Mouse (Mus musculus) lung, postnatal 36 days (tissue): Measurements from ENCODE around the gene Spa17.

Source experiments
- DNase-seq: peaks from one replicate; pipeline ENCODE4 v3.0.0; 2022; ENCODE audit warnings: mixed read lengths

Gene Spa17

DNA sequence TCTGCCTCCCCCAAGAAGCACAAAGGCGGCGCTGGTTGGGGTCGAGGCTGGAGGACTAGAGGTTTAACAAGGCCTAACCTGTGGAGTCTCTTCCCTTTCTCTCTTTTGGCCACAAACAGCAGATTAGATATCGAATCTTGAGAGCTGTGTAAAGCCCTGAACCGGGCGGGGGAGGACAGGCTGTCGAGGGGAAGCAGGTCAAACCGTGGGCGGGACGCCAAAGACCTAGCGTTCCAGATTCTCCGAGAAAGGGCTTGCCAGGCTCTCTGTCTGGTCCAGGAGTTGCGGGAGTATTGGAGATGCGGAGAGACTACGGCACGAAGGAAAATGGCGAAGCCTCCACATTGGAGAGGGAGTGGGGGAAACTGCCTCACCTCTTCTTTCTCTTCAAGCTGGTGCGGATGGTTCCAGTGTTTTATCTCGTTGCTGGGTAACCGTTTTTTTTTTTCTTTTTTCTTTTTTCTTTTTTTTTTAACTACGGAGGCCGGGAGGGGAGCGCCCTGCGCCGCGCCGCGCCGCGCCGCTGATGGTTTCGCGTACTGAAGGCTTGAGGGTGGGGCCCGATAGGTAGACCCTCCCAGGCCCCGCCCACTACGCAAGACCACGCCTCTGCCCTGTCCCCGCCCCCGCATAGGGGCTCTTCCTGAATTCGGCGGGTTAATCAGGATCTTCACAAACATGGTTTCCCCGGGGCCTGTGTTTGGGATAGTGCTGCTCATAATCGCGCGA, at the start of gene Spa17:
Gene Spa17, minus strand, starts transcription at position 541 of the 729 bp plus-strand sequence.
- peak; percentile 92 for DNase-seq

DNA sequence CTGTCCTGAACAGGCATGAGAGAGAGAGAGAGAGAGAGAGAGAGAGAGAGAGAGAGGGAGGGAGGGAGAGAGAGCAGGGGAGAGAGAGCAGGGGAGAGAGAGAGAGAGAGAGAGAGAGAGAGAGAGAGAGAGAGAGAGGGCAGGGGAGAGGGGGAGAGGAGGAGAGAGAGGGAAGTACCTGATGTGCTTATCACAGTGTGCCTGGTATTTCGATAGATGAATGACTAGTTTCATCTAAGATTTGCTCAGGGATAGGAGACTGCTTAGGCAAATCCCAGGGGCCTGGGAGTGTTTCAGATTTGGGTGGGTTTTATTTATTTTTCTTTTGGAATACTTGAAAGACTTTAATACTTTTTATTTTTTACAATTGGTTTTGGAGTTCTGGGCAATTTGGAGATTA, 49.7 kb upstream of the Spa17 start:
- DNase-seq, result no peak

DNA sequence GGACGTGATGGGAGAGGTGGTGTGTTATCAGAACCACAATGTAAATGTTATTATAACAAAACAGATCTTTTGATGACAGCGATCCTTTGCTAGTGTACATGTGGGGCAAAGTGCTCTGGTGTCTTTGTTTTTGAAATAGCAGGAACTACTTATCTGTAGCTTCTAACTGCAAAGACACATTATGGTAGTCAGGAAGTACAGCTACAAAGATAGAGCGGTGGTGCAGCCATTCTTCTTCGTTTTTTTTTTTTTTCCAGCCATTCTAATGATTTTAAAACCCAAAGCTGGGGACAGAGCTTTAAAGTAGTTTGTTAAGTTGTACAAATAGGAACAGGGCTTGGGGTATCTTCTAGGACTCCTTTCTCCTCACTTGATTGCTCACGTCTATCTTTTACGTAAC, 45.9 kb upstream of the Spa17 start:
- no peak for DNase-seq

DNA sequence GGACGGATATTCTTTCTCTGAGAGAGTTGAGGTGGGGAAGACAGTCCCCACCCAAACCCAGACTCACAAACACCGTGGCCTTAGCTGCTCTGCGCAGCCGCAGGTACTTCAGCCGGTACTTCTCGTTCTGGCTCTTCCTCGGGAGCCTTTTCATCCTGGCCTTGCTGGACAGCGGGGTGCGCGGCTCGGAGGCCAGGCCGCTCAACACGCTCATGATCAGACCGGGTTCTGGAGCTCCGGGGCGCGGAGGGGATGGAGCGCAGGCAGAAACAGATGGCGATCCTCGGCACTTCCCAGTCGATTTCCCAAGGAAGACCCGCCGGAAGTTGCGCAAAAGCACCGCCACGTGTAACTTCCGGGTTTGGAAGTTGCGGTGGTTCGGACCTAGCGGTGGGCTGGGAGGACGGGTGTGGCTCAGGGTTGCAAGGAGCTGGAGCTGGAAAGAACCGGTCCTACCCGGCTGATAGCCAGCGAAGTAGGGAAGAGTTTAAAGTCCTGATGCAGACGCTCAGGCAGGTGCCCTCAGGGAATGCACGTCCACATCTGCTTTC, 43.5 kb upstream of the Spa17 start, which contains the start of gene Tbrg1:
Gene Tbrg1, minus strand, starts transcription at position 382 of the 551 bp plus-strand sequence.
- DNase-seq, result peak; percentile 89

DNA sequence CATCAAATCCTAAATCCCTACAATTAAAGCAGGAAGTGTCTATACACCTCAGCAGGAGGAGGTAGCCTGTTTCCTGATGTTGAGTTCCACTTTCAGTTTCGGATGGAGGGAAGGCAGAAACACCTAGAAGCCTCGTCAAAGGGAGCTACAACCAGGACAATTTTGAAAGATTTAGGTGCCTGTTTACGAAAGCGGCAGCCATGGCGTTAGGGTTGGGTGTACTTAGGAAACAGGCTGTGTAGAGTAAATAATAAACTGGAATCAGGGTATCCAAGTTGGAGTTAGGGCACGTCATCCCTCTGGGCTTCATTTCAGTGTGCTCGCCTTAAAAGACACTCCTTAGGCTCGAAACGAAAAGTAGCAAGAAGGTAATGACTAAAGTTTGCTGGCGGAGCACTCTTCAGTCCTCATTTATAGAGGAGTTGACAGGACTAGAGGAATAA, 42.9 kb upstream of the Spa17 start:
- peak; percentile 44 for DNase-seq

DNA sequence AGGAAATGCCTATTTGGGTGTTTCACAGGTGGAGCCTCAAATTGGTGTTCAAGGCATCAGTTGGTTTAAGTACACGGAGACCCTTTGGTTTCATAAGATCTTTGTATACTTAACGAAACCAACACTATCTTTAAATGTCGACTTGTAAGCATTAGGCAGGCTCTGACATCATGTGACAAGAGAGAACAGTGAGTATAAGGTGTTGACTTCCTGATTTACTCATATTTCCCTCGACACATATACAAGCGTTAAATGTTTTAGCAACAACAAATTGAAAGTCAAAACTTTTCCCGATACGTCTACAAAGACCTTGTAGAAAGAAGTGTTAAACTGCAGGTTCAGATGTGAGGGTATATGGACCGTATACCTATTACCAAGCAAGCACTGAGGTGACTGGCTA, 42.4 kb upstream of the Spa17 start:
- DNase-seq, result no peak

DNA sequence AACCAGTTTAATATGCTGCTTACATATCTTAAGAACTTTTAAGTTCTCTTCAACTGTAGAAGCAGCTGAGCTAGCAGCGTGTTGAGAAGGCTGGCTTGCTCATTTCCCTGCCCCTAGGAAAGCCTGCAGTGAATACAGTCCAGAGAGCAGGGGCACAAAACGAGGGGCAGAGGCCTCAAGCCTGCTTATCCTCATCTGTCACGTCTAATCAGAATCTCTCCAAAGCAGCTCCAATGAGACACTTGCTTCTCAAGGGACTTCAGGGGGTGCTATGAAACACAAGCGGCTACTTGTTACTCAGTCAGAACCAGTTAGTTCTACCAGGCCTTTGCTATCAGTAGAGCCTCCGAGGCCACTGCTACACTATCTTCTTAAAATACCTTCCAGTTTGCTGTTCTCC, 40.3 kb upstream of the Spa17 start:
- no peak for DNase-seq

DNA sequence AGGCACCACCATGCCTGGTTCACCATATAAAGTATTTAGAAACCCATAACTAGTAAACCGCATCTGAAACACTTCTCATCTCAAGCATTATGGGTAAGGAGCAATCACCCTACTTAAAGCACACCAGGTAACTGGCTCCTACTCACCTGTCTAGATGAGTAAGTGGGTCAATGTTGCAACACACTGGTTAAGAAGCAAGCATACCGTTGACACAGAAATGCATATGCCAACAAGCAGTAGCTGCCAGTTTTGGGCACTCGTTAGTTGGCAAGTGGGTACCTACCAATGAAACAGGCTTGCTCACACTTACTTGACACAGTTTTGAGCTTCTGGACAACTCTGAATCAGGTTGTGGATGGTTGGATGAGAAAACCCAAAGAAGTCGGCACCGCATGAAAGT, 37.1 kb upstream of the Spa17 start:
- DNase-seq, result peak; percentile 52

DNA sequence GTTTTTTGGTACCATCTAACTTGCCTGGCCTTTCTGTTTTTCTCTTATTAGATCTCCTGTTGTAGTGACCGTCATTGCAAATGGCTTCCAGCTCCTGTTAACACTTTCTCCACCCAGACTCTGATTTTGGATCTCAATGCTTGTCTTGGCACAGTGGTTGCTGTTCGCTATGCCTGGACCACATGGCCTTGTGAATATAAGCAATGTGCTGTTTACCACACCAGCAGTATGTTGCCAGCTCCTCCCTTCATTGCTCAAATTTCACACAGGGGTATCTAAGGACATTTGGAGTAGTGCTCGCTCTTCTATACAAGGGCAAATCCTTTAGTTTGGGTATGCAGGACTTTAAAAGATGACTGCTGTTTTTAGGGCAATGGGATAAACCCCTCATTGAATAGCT, 32.7 kb upstream of the Spa17 start:
- DNase-seq, result no peak

DNA sequence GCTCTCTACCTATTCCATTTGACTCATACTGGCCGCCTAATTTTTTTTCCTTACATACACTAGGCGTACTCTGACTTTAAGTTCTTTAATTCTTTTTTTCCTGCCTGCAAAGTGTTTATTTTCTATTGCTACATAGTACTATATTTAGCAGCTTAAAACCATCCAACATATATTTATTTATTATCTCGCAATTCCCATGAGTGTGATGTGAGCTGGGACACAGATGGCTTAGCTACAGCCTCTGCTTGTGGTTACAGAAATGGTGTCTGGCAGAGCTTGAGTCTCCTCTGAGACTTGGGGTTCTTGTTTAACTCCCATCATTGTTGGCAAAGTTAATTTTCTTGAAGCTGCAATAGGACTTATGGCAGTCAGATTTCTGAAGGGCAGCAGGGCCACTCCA, 25.2 kb upstream of the Spa17 start:
- DNase-seq, result no peak

DNA sequence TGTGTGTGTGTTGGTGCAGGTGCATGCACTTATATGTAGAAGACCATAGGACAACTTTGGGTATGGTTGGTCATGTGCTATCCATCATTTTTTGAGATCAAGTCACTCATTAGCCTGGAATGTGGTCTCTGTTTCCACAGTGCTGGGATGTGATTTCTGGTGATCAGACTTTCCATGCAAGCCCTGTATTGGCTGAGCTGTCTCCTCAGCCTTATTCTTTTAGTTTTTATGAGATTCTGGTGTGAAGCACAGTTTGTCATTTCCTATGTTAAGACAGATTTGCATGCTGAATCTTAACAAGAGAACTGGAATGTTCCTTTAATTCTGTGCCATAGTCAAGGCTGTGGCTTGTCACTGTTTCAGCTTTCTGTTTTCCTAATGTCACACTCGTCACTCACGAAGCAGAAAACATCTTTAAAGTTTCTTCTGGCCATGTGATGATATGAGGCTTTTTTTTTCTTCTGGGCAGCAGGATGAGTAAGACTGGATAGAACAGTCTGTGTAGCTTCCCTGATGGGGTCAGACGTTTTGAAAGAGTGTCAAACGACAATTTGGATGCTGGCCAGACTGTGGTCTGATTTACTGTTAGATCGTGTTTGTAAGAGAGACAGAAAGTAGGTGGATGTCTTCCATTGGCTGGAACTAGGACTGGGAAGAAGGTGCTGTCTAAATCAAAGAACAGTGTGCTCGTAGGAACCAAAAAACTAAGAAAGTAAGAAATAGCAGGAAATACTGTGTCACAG, 23.4 kb upstream of the Spa17 start:
- no peak for DNase-seq

DNA sequence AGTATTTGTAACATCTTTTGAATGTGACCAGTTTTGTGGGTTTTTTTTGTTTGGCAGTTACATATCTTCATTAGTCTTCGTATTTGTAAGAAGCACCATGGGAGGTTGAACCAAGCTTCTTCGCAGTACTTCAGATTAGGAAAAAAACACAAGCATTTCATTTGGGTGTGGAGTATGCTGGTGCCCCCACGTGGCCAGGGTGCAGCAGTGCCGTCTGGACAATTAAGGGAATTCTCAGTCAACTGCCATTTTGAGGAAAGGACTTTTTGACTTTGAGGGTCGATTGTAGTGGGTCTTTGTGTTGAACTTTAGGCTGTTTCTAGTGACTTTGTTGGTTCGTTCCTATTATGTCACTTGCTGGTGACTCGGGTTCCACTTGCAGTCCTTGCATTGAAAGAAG, 22.8 kb upstream of the Spa17 start:
- peak; percentile 54 for DNase-seq

DNA sequence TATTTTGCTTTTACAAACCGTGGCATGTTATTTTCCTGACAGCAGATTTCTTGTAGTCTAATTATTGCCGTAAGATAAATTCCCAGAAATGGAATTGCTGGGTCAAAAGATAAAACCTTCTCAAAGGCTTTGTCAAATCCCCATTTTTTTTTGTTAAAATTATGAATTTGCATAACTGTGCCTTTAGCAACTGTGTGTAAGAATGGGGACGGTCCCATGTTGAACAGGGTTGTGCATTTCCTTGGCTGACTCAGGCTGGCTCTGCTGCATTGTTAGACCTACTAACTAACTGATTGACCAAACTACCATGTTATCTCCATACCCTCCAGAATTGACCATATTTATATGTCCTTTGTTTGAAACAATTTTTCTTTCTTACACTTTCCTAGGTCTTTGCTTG, 20.7 kb upstream of the Spa17 start:
- DNase-seq, result no peak

DNA sequence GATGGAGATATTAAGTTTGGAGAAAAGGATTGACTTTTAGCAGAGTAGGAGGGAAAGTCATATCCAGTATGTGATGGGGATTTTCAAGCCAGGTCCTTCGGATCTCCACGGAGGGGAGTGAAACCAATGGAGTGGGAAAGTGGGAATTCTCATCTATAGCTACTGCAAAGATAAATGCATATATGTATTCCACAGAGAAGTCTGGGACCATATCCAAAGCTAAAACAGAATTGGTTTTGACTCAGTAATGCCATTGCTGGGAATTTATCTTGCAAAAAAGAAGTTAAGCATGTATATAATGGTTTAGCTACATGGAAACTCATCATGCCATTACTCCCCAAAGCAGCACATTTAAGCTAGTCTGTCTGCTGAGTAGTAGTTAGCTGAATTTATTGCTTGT, 18.8 kb upstream of the Spa17 start:
- DNase-seq, result no peak

DNA sequence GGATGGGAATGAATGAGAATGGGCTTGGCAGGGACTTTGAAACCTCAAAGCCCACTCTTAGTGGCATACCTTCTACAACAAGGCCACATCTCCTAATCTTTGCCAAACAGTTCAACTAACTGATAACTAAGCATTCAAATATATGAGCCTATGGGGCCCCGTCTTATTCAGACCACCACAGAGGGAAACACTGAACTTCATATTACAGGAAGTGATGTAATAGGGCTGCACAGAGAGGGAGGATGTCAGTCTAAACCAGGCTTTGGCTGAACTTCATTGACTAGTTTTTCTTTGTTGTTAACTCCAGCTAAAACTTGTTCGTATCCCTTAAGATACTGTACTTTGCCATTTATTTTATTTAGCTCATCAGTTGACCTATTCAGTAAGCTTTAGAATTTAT, 16.4 kb upstream of the Spa17 start:
- DNase-seq, result no peak

DNA sequence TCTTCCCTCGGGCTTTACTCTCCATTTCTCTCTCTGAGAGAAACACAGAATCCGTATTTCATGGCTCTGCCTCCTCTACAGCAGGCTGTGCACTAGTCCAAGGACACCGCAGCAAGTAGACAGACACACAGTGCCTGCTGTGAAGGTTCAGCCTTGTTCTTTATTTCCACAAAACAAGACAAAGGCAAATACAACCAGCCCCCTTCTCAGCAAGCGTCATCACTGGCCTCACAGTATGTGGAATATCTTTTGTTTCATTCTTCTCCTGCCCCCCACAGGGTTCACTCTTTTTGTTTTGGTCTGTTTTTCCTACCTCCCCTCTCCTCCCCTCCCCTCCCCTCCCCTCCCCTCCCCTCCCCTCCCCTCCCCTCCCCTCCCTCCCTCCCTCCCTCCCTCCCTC, 15.1 kb upstream of the Spa17 start:
- no peak for DNase-seq

DNA sequence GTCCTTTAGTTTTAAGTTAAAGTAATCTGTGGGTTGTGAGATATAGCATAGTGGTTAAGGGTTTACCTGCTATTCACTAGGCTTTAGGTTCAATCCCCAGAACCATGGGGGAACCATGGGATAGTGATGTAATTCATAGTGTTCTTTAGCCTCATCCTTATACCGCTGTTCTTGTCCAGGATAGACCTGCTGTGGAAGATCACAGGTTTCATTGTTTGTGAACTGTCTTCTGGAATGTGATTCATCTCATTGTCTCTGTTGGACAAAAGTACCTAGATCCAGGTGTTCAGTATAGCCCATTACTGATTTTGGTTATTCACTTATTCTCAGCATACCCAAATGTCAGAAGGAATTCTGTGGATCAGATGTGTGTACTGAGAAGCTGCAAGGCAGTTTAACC, 13.7 kb upstream of the Spa17 start:
- no peak for DNase-seq

DNA sequence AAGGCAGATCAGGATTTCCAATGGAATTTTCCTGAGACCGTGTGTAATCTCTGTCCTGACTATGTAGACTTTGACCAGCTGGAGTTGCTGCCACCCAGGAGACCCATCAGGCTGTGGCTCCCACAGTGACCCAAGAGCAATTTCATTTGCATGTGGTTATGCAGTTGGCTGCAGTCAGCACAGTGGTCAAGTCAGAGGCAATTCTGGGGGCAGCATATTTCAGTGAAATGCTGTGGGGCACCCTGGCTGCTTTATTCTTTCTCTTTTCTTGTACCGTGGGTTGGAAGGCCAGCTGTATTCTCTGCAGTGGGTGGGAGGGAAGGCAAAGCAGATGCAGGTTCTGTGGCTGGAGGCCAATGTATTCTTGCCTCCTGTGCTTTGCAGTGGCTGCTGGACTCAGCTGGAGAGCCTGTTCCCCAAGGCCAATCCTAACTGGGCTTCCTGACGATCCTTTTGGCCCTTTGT, 12.6 kb upstream of the Spa17 start:
- DNase-seq, result no peak

DNA sequence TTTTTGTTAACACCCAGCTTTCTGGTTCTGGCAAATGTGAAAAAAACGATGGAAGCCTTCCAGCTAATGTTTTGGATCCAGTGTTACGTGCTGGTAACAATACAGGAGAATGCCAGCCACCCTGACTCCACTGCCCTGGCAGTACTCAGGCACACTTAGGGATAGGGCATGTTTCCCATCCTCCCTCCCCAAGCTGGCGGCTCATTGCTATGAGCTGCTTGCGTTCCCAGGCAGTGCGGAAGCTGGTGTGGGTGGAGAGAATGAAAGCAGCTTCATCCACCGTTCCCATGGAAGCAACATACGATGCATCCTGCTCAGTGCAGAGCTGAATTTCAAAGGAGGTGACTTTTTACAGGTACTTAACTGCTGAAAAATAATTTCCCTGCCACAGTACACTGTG, 12.1 kb upstream of the Spa17 start:
- peak; percentile 10 for DNase-seq

DNA sequence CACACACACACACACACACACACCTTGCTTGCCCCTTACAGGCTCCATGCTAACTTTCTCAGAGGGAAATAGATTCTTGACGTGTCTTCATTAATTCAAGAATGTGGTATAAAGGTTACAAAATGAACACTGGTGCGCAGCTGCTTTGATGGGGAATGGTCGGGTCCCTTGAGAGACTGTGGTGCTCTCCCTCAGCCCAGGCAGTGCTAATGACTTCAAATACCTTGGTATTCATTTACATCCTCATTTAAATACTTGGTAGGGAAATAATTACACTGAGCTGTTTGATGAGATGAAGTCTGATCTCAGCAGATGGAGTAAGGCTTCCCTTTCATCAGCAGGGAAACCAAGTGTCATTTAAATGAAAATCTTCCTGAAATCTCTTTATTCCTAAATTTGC, 11.6 kb upstream of the Spa17 start:
- no peak for DNase-seq

DNA sequence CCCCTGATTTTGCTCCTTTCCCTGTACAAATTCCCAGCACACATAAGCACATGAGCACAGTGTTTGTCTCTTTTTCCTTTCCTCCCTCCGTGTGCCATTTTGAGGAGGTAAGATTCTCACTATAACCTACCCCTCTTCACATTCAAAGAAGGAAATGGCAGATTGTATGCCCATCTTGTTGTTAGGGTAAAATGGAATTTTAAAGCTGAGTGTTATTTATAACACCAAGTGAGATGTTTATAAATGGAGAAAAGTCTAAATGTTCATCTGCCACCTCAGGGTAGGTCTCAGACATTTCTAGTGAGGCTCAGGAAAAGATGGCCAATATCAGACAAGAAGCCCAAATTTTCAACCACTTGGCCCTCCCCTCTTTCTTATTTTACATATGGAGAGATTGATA, 11.0 kb upstream of the Spa17 start:
- DNase-seq, result no peak

DNA sequence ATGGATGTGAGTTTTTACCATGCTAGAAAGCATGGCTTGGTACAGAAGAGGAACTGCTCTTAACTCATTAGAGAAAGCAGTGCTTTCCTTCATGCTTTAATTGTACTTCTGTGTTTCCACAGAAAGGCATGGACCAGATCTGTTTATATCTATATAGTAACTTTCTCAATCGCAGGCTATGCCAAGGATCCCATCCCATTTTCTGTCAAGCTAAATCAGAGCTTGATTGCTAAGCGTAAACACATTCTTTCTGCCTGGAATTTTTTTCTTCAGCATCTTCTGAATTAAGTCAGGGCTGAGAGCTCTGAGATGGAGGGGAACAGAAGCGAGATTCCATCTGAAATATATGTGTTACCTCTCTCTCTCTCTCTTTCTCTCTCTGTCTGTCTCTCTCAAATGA, 10.5 kb upstream of the Spa17 start:
- DNase-seq, result no peak

DNA sequence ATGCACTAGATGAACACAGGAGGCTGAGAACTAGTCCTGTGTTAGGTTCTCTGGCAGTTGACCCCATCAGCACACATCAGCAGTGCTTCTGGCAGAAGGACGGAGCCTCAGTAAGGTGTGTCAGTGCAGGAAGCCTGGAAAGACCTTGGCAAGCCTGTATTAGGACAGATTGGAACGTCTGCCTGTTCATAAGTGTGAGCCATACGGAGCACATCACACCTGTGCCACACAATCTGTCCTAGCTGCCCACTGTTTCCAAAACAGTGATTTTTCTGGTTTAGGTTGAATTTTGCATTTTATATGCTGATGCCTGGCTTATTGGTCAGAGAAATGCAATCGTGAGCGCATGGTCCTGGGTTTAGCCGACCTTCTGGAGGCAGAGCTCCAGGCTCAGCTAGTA, 7.8 kb upstream of the Spa17 start:
- DNase-seq, result no peak

DNA sequence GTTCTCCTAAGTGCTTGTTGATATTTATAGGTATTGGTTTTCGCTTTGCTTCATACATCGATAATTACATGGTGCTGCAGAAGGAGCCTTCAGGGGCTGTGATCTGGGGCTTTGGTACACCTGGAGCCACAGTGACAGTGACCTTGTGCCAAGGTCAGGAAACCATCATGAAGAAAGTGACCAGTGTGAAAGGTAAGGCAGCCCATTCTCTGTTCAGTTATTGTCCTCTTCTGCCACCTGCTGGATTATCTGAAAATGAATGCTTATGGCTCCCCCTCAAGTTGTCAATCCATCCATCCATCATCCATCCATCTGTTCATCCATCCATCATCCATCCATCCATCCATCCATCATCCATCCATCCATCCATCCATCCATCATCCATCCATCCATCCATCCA, 3.2 kb upstream of the Spa17 start:
- DNase-seq, result peak; percentile 77
